Mouse (Mus musculus): ENCODE measurements around the gene Atf5. TPM values are rescaled to one million over a fixed set of nuclear protein-coding genes. Genes with fewer than 3 reads are reported as not detected.

Gene Atf5
- total and polyA plus RNA-seq, 3 experiments, result 13.4 to 82.3 (median 71.1) TPM

GRCm38 (mm10) chr7:44821666-44822448 is 5.4 kb upstream of the Atf5 start:
- no peaks in the 10 kb centered on the region for H3K27me3 ChIP-seq (replicated peaks)
- peaks cover 6 to 65% of the 10 kb centered on the region in 2 experiments for H3K36me3 ChIP-seq (replicated peaks in 1 of 2; ENCODE audit: control insufficient read depth in 1 of 2, insufficient read depth in 1 of 2, low read length in 1 of 2)
- H3K27ac ChIP-seq (ENCODE audit: insufficient read depth, low read depth), result no peak overlapping the region
- no peak overlapping the region for H3K4me3 ChIP-seq (replicated peaks in 1 of 3; ENCODE audit: low read depth in 2 of 3, low read length in 2 of 3, poor library complexity in 1 of 3)
- peaks cover 26 to 67% of the 10 kb centered on the region in 2 experiments for H3K4me1 ChIP-seq (ENCODE audit: control insufficient read depth in 1 of 2, insufficient read depth in 2 of 2)
- H3K9me3 ChIP-seq (replicated peaks; ENCODE audit: low read length), result no peaks in the 10 kb centered on the region
- DNase-seq (ENCODE audit: extremely low read depth), result no peak
- in situ Hi-C loops (cut with MboI; ENCODE audit: low pct_ligation_motif_present, low pct_unique_long_range_greater_than_20kb, low sequenced_read_pairs) (no loop called here), dilution Hi-C loops (cut with MboI; ENCODE audit: extremely low pct_ligation_motif_present, extremely low pct_unique_long_range_greater_than_20kb, low sequenced_read_pairs) (no loop called here)
- H3K9ac ChIP-seq (ENCODE audit: insufficient read depth, low read depth), result no peak overlapping the region
- peak overlapping the region; percentile 12; the same call in 1 of the 2 replicates for H3K4me2 ChIP-seq (ENCODE audit: insufficient read depth, low read depth, poor library complexity, severe bottlenecking)
- peaks cover 97% of the 10 kb centered on the region for H3K79me2 ChIP-seq (replicated peaks; ENCODE audit: control insufficient read depth, extremely low read depth, insufficient read depth, poor library complexity, severe bottlenecking)
- TF ChIP-seq RCOR1 (conservative IDR thresholded peaks at IDR 0.05; ENCODE audit: low read depth, low read length), result no peak
- no peak for TF ChIP-seq ETS1 (conservative IDR thresholded peaks at IDR 0.05; ENCODE audit: low read depth, low read length)
- TF ChIP-seq CTCF (conservative IDR thresholded peaks at IDR 0.05 in 1 of 2, IDR thresholded peaks at IDR 0.05 in 1 of 2; ENCODE audit: low read depth in 2 of 2, low read length in 2 of 2), result peak in 1 of 2 experiments; percentile 44; a peak in 2 of 4 replicates
- no peak for TF ChIP-seq MYC (IDR thresholded peaks at IDR 0.05; ENCODE audit: low read depth, low read length)
- no peak for TF ChIP-seq NRF1 (IDR thresholded peaks at IDR 0.05; ENCODE audit: low read depth, low read length)

GRCm38 (mm10) chr7:44820525-44820924 is 4.1 kb upstream of the Atf5 start:
- TF ChIP-seq SIN3A (IDR thresholded peaks at IDR 0.05; ENCODE audit: low read length) (no peak), CTCF (conservative IDR thresholded peaks at IDR 0.05 in 1 of 2, IDR thresholded peaks at IDR 0.05 in 1 of 2; ENCODE audit: low read depth in 2 of 2, low read length in 2 of 2) (no peak), RAD21 (IDR thresholded peaks at IDR 0.05; ENCODE audit: low read depth, low read length) (no peak), MYC (IDR thresholded peaks at IDR 0.05; ENCODE audit: low read depth, low read length) (no peak), ETS1 (conservative IDR thresholded peaks at IDR 0.05; ENCODE audit: low read depth, low read length) (no peak), ELF1 (IDR thresholded peaks at IDR 0.05; ENCODE audit: low read depth, low read length) (no peak), CHD2 (IDR thresholded peaks at IDR 0.05; ENCODE audit: low read length) (no peak), USF2 (conservative IDR thresholded peaks at IDR 0.05; ENCODE audit: low read depth, low read length) (no peak), POLR2AphosphoS2 (IDR thresholded peaks at IDR 0.05; ENCODE audit: low read depth, low read length) (no peak), NELFE (IDR thresholded peaks at IDR 0.05; ENCODE audit: low read depth, low read length) (no peak), JUND (conservative IDR thresholded peaks at IDR 0.05; ENCODE audit: low read depth, low read length) (no peak), PAX5 (IDR thresholded peaks at IDR 0.05; ENCODE audit: low read length) (no peak), MAFK (IDR thresholded peaks at IDR 0.05; ENCODE audit: insufficient replicate concordance, low read length) (no peak)
- dilution Hi-C loops (cut with MboI; ENCODE audit: extremely low pct_ligation_motif_present, extremely low pct_unique_long_range_greater_than_20kb, low sequenced_read_pairs), result no loop called here
- Histone ChIP-seq H3K4me1 (ENCODE audit: control insufficient read depth in 1 of 2, insufficient read depth in 2 of 2) (peaks cover 22 to 54% of the 10 kb centered on the region in 2 experiments), H3K27ac (ENCODE audit: insufficient read depth, low read depth) (peak overlapping the region; percentile 37), H3K4me3 (replicated peaks in 1 of 3; ENCODE audit: low read depth in 2 of 3, low read length in 2 of 3, poor library complexity in 1 of 3) (peak overlapping the region in 1 of 3 experiments; percentile 89), H3K9ac (ENCODE audit: insufficient read depth, low read depth) (peak overlapping the region; percentile 93), H3K9me3 (replicated peaks; ENCODE audit: low read length) (no peaks in the 10 kb centered on the region), H3K27me3 (replicated peaks) (no peaks in the 10 kb centered on the region), H3K36me3 (replicated peaks in 1 of 2; ENCODE audit: control insufficient read depth in 1 of 2, insufficient read depth in 1 of 2, low read length in 1 of 2) (peaks cover 3 to 52% of the 10 kb centered on the region in 2 experiments), H3K79me2 (replicated peaks; ENCODE audit: control insufficient read depth, extremely low read depth, insufficient read depth, poor library complexity, severe bottlenecking) (peaks cover 90% of the 10 kb centered on the region), H3K4me2 (ENCODE audit: insufficient read depth, low read depth, poor library complexity, severe bottlenecking) (peak overlapping the region; percentile 95)
- in situ Hi-C loops (cut with MboI; ENCODE audit: low pct_ligation_motif_present, low pct_unique_long_range_greater_than_20kb, low sequenced_read_pairs), result no loop called here
- DNase-seq (ENCODE audit: extremely low read depth), result no peak

Measured in CH12.LX (cell line).